Mouse (Mus musculus) heart, postnatal 36 days (tissue): ENCODE results near the gene Morn1. TPM values are rescaled to one million over a fixed set of nuclear protein-coding genes. Genes with fewer than 3 reads are reported as not detected.

Source experiments
- DNase-seq, 2 experiments: peaks; one replicate each; pipeline ENCODE4 v3.0.0; 2021 to 2022
- intact Hi-C: fragments of 180-260 bp; cut with DNase I; formaldehyde crosslinking; loops from one replicate; pipeline ENCODE4 v1.15.1; 2025
- total RNA-seq, 2 experiments: library from RNA; stranded (reverse); gene quantifications; 2 replicates each; pipeline ENCODE4 v1.2.3; 2021

Gene Morn1
- 1 to 10 TPM in 1 of 2 experiments, under 1 TPM in 1; 0.89 to 1.7 TPM for total RNA-seq

DNA sequence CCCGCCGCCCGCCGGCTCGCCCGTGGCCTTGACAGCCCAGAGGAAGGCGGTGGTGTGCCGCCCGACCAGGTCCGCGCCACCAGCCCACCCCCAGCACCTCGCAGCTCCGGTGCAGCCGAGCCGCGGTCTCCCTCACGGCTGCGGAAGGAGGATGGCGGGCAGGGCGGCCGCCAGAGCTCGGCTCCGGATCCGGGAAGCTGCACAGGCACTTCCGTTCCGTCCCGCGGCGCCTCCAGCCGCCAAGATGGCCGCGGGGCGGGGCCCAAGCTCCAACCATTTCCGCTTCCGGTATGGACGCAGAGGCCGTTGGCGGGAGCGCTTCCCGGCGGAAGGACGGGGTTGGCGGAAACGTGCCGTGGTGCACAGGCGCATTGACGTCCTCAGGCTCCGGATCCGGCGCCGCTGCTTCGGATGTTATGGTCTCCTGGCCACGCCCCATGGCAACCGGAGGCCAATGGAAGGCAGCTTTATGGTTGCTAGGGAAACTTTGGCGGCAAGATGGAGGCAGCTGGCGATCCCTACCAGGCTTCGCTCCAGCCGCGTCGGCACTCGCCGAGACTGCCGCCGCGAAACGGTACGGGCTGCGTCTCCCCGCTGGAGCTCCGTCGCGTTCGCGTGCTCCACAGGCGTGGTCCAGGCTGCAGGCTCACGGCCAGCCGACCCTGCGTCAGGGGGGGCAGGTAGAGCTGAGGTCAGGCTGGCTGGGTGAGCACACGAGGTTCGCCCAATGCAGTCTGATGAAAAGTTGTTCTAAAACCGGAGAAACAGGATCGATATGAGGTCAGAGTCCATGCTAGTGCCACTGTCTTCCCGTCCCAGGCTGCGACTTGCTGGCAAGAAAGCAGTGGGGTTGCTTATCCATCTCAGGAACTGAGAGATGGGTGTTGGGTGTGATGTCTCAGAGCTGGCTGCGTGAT, at the start of gene Morn1, which contains the start of gene Rer1:
Morn1 (plus strand) TSS at position 470 of the 917 bp plus-strand sequence.
Rer1 (minus strand) TSS at position 275 of the 917 bp plus-strand sequence.
- peak; percentile 99 to 100 for DNase-seq
- intact Hi-C loops: no loop called here

DNA sequence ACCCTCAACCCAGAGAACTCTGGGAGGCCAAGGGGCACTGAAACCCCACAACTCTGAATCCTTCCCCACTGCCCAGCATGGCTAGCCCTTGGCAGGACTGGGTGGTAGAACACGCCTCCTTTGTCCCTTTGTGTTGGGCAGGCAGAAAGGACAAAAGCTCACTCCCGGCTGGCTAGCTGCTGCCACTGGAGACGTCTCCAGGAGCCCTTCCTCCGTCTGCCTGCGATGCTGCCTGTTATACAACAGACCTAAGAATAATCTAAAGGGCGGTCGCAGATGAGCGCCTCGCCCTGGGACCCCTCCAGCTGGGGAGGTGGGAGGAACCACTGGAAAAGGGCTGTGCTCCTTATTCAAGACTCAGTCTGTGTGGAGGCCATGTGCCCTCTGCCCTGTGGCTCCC, 46.2 kb upstream of the Morn1 start:
- no peak for DNase-seq
- intact Hi-C loops: no loop called here

DNA sequence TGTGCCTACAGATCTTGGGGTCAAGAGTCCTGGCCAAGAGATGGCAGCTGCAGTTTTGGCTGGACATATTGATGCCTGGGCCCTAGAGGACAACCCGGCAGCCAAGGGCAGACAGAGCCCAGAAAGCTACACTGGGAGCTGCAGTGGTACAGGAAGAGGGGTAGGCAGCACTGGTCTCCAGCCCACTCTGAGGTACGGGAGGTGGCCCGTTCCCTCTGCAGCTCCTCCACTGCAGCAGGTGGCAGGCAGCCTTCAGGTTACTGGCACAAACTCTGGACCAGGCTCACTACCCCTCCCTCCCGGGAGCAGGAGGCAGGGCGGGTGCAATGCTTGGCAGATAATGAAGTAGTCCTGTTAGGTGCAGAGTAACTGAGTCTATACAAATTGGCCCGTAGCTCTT, 45.7 kb upstream of the Morn1 start:
- intact Hi-C loops: no loop called here

DNA sequence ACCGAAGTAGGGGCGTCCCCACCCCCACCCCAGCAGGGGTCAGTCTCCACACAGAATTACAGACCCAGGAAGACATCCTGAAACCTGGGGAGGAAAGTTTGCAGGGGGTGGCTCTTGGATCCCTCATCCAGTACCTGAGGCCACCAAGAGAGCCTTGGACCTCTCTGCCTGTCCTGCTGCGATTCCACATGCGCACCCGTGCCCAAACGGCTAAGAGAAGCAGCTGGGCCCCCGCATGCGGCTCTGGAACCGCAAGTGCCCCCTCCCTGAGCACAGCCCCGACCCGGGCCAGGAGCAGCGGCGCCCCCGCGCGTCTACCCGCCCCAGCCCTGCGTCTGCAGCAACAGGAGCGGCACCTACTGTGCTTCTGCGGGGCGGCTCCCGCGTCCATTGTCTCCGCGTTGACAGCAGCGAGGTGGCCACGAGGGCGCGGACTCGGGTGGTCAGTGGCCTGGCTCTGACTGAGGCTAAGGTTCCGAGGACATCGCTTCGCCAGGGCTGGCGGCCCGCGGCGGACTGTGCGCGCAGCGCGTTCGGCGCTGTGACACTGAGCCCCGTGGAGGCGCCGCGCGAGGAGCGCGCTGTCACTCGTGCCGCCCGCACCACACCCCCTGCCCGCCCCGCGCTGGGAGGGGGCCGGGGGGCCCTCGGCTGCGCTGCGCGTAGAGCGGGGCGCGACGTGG, 43.6 kb upstream of the Morn1 start:
- intact Hi-C loops: no loop called here
- DNase-seq: no peak

More for the DNA sequence above, 45.7 kb upstream of the Morn1 start:
- no peak for DNase-seq

DNA sequence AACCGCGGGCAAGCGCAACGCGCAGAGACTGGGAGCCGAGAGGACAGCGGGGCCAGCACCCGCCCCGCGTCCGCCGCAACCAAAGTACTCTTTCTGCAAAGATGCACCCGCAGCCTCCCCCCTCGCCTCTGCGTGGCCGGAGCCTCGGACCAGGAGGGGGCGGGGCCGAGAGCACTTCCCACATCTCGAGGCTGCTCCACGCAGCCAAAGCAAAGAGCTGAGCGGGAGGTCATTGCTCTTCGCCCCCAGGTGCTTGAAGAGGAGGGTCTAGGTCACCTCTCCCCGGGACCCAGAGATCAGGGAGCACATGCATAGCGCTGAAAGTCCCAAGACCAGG, 43.1 kb upstream of the Morn1 start:
- DNase-seq: no peak
- intact Hi-C loops: no loop called here

DNA sequence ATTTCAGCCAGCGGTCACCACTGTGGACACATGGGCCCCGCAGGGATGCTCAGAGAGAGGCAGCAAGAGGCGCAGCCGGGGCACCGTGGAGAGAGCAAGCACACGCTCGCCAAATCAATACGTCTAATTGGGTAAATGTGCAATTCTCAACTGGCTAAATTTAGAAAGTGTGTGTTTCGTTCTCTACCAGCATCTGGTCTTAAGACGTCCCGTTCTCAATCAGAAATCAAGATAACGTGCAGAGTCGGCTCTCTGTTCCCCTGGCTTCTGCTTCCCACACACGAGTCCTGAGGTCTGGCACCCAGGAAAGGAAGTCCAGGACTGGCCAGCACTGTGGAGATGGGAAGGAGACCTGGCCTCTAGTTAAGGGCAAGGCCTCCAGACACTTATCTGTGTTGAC, 39.7 kb upstream of the Morn1 start:
- intact Hi-C loops: no loop called here
- DNase-seq: no peak

DNA sequence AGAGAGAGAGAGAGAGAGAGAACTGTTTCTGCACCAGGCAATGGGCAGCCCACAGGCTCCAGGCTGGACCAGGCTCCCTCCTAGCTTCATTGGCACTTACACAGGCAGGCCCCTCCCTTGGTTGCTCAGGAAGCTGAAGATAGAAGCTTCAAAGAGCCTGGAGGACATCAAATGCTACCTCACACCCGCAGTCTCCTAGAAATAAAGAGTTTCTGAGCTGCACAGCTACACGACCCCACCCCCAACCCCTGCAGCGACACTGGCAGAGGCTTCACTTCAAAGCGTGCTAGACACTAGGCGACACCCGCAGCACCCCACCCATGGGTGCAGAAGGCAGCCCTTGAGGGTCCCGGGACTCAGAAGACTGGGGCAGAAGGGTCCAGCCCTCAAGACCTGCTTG, 36.3 kb upstream of the Morn1 start:
- intact Hi-C loops: loop anchor here (5.0 kb wide), 1 partner anchor 178 kb away; no protein-coding TSS in a partner anchor

DNA sequence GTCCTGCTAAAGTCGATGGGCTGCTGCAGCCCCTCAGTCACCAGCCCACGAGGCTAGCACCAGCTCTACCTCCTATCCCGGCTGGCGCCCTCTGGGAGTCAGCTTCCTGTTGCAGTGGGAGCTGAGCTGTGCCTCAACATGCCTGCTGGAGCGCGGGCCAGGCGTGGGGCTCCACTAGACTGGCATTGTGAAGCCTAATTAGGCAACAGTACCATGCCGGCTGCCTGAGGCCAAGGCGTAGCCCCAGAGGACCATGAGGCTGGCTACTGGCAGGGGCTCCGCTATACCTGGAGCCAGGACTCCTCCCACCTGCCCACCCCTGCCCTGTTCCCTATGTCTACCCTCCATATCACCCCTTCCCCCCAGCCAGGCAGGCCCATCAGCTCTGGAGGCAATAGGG, 29.7 kb upstream of the Morn1 start, which contains the start of gene Plch2:
Plch2 (minus strand) TSS at position 61 of the 400 bp plus-strand sequence.
- intact Hi-C loops: no loop called here
- no peak for DNase-seq

More for the DNA sequence above, 36.3 kb upstream of the Morn1 start:
- DNase-seq: no peak

DNA sequence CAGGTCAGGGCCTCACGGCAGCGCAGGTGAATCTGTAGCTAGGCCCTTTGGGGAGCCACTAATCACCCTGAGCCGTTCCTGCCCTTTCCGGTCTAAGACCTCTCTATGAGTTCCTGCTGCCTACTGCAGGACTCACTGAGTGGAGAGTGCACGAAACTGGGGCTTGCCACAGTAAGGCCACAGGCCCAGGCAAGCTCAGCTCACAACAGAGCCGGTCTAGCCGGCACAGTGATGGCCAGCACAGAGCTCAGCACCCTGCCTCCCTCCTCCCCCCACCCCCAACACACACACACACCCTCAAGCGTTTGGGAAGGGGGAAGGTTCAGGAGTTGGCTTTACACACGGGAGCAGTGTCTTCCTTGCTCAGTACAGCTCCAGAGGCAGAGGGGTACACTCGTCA, 28.1 kb upstream of the Morn1 start:
- intact Hi-C loops: no loop called here
- DNase-seq: no peak

DNA sequence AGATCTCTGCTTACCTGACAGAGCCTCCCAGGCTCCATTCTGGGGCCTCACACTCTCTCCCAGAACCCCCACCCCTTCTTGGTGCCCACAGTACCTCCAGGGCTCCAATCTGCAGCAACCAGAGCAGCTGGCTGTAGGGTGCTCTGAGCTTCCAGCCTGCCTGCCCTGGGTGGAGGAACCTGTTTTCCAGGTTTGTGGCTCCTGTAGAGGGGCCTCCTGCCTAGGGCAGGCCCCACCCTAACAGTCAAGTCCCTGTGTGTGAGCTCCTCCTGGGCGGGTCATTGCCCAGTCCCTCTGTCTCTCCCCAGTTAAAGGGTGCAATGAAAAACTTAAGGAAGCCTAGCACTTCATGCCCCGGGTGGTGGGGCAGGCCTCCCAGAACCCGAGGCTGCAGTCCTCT, 22.5 kb upstream of the Morn1 start:
- intact Hi-C loops: loop anchor here (2.0 to 5.0 kb wide), 2 partner anchors 77 to 227 kb away; partner anchors contain the start of gene Ttc34
- DNase-seq: no peak

DNA sequence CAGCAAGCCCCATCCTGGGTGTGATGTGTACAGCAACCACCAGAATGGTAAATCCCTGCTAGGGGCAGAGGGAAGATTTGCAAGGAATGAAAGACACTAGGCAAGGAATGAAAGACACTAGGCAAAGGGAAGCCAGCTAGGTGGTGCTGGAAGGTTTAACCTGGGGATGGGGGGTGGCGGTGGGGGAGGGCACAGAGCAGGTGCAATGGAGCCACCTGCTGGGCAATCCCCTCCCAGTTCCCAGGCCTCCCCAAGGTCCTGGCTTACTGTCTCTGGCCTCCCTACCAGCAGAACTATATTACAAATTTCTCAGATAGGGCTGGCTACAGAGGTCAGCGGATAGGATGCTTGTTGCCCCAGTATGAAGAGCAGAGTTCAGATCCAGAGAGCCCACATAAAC, 21.9 kb upstream of the Morn1 start:
- intact Hi-C loops: loop anchor here (2.0 to 5.0 kb wide), 2 partner anchors 78 to 227 kb away; partner anchors contain the start of gene Ttc34
- no peak for DNase-seq

DNA sequence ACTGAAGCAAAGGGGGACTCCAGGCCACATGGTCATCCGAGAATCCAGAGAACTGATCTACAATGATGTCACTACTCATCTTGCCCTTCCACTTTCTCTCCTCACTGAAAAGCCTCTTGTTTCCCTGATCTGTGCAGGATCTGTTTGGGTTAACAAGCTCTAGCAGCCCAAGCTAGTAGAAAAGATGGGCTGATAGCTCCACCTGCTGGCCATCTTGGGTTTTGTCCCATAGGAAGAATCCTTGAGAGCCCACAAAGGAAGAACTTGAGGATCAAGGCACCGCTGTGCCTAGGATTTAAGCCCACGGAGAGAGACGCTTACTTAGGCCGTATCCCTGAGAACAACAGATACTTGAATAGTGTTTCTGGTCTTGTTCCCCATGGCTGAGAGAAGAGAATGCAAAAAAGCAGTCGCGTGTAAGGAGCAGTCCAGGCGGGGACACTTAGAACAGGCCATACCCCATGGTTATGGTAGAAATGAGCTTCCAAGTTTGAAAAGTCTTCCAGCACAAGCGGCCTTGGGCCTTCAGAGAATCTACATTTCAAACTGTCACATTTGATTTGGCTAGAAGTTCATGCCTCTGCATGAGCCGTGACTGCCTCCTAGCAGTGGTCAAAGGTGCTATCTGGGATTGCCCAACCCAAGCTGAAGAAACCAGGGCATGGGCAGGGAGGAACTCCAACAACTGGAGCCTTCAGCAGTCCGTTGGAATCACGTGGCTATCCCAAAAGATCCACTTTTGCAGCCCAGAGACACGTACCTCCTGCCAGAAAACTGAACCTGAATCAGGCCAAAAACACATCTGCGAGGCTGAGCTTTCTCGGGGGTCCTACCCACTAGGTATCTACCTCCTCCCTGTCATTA, 20.2 kb upstream of the Morn1 start:
- DNase-seq: peak; percentile 87 to 90
- intact Hi-C loops: loop anchor here (1.0 to 5.0 kb wide), 4 partner anchors 79 to 188 kb away; partner anchors contain the start of genes Hes5 and Pank4

DNA sequence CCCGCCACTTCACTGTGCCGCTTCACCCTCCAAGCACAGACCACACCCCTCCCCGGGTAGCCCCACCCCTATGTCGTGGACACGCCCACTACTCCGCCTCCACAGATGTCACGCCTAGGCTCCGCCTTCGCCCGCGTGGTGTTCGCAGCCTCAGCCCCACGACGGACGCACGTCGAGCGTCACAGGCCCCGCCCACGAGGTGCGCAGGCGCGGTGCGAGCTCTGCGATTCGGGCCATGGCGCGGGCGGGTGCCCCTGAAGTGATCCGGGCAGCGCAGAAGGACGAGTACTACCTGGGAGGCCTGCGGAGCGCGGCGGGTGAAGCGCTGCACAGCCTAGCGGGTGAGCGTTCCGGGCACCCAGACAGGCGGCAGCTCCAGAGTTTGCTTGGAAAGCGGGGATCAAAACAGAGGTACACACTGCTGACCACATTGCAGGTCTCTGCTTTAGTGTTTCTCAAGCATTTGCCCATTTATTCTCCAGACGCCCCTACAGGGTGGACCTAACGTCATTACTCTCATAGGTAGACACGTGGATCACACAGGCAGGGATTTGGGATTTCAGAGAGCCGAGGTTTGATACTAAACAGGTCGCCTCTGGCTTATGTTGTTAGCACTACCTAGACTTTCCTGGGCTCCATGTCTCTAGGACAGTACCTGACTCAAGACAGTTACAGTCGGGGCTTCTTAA, 19.4 kb upstream of the Morn1 start, which contains the start of gene Pex10:
Pex10 (plus strand) TSS at position 183 of the 689 bp plus-strand sequence.
- intact Hi-C loops: loop anchor here (1.0 to 5.0 kb wide), 2 partner anchors 86 to 105 kb away; partner anchors contain the start of genes Hes5 and Pank4
- DNase-seq: peak; percentile 97

DNA sequence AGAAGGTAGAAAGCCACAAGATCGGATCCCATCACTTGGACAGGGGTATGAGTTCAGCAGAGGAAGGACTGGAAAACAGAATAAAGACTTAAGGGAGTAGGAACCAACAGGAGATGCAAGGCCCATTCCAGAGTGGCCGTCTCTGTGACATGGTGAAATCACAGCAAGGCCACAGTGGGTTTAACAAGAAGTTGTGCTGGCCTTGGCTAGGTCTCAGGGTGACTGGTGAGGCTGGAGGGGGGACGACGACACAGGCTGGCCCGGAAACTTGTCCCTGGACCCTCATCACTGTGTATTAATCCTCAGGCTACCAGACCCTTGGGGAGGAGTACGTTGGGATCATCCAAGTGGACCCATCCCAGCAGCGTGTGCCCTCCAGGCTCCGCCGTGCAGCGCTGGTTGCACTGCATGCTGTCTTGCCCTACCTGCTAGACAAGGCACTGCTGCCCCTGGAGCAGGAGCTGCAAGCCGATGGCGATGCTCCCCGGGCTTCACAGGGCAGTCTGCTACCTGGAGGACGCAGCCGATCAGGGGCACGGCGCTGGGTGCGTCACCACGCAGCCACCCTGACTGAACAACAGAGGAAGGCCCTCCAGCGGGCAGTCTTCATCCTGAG, 17.9 kb upstream of the Morn1 start:
- intact Hi-C loops: loop anchor here (5.0 kb wide), 1 partner anchor 106 kb away; the partner anchor contains the start of genes Hes5 and Pank4
- no peak for DNase-seq

DNA sequence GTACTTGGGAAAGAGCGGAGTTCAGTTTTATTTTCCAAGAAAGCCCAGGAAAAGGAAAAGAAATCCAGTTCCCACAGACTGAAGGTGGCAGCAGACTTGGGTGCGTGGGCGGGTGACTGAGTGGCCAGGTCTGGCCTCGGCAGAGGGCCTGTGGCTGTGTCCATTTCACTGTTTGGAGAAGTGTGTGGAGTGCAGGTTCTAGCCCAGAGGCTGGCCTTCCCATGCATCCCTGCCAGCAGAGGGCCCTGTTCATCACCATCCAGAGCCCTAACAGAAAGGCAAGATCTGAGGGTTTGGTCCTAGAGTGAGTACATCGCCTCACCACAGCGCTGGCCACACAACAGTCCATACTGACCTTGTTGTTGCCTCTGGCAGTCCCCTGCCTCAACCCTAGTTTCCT, 17.2 kb upstream of the Morn1 start:
- intact Hi-C loops: loop anchor here (5.0 kb wide), 1 partner anchor 107 kb away; the partner anchor contains the start of genes Hes5 and Pank4
- DNase-seq: no peak

DNA sequence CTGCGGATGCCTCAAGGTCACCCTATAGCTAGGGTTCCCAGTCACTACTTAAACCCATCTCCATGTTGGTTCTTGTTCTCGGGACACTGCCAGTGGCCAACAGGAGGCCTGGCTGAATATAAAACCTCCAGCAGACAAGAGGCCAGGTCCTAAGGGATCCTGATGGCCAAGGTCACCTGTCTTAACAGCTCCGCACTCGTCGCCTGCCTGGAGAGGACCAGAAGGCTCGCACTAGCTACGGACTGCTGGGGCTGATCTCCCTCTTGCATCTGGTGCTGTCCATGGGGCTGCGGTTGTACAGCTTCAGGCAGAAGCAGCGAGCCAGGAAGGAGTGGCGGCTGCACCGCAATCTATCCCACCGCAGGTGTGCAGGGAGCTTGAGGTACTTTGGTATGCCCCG, 16.2 kb upstream of the Morn1 start:
- intact Hi-C loops: no loop called here
- no peak for DNase-seq

DNA sequence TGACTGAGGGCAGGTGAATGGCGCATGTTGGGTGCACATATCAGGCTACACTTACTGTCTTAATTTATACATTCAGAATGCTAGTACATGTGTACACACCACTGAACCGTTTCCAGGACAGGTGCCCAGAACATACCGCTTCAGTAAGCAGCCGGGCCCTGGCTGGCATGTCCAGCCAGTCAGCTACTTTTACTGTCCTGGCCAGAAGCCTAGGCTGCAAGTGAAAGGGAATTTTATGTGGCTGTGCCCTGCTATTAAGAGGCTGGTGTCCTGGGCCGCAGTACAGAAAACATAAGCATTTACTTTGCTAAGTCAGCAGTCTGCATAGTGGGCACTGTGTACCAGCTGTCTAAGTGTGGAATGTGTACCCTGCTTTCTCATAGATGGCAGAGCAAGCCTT, 15.5 kb upstream of the Morn1 start:
- intact Hi-C loops: no loop called here
- DNase-seq: no peak

DNA sequence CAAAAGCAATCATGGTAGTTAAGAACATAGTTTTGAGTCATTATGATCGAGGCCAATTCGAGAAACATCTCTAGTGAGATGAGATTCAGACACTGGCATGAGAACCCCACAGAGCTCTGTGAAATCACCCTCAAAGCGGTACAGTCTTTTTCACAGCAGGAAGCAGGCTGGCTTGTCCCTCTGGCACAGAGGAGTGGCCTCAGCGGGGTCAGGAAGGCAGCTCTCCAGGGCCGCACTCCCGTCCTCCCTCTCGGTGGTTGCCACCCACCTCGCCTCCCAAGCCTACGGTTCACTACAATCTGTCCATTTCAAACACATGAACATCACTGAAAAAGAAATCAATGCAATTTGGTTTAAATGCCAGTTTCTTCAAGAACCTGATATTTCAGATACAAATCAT, 12.0 kb upstream of the Morn1 start:
- intact Hi-C loops: no loop called here
- DNase-seq: no peak

DNA sequence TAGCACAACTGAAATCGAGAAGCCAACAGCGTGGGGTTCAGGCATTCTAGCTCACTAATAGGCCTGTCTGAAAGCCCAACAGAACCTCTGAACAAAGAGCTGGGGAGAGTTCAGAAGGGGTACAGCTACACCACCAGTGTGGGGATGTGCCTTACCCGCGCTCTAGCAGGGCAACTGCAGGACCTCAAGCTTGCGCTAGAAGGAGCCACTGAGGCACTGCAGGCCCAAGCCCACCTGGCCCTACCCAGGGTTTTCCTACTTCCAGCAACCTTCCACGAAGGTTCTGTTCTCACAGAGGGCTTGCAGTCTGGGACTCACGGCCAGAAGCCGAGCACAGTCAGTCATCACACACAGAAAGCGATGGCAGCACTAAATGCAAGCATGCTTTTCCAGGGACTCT, 11.2 kb upstream of the Morn1 start:
- no peak for DNase-seq
- intact Hi-C loops: no loop called here
